Mouse (Mus musculus) spleen, adult 12 weeks (tissue): ENCODE measurements around the gene Lag3.
A peak's percentile ranks its signal among the peaks of the same experiment; 100 is the strongest.

Source experiments
- DNase-seq: peaks from one replicate; pipeline ENCODE4 v3.0.0; 2022; ENCODE audit warnings: low spot score

The Lag3 gene

GRCm38 (mm10) chr6:124858561-124859318, 52.8 kb downstream of the Lag3 start:
- no peak for DNase-seq

GRCm38 (mm10) chr6:124857840-124858530, 53.5 kb downstream of the Lag3 start:
- no peak for DNase-seq

- peak; percentile 35 for DNase-seq
Observed at GRCm38 (mm10) chr6:124856916-124857839, 54.3 kb downstream of the Lag3 start, which contains the start of gene P3h3. Gene P3h3 (minus strand): TSS chr6:124857752.

- no peak for DNase-seq
Observed at GRCm38 (mm10) chr6:124856321-124856720, 55.2 kb downstream of the Lag3 start.

- DNase-seq = no peak
Observed at GRCm38 (mm10) chr6:124854647-124855046, 56.9 kb downstream of the Lag3 start.
